Mouse (Mus musculus): ENCODE results near the gene Gm11034. TPM values are rescaled to one million over a fixed set of nuclear protein-coding genes. Genes with fewer than 3 reads are reported as not detected.
A peak's percentile ranks its signal among the peaks of the same experiment; 100 is the strongest.

Gene Gm11034
- polyA plus RNA-seq, 1 experiment, result not detected

DNA sequence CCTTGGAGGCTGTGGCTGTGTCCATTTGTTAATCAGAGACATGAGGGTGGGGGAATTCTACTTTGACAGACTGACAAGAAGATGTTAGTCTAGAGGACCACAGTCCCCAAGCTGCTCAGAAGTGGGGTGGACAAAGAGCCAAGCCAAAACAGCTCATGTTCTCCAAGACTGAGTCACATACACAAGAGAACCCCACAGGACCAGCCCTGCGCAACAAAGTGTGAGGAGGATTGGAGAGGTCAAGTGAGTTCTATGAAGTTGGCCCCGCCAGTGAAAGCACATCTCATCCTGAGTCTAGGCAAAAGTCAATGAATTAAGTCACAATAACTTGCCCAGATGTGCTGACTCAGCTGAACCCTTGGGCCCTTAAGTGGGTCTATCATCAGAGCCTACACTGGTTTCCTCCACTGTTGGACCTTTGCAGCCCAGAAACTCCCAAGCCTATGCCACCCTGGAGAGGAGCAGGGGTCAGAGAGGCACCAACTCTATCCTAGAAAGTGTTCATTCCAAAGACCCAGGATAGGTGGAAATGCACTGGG, 25.6 kb downstream of the Gm11034 start:
- TF ChIP-seq POLR2A (IDR thresholded peaks at IDR 0.05; ENCODE audit: insufficient read depth, low read length), result no peak
- no peaks in the 10 kb centered on the region for H3K4me1 ChIP-seq (ENCODE audit: control insufficient read depth, insufficient read depth, low read length)
- no peaks in the 10 kb centered on the region for H3K36me3 ChIP-seq (ENCODE audit: control insufficient read depth, insufficient read depth, low read length, poor library complexity, severe bottlenecking)
- H3K27me3 ChIP-seq (ENCODE audit: control insufficient read depth, insufficient read depth, low read length, poor library complexity, severe bottlenecking), result no peaks in the 10 kb centered on the region
- no peak overlapping the region for H3K9ac ChIP-seq (ENCODE audit: low read depth, poor library complexity, severe bottlenecking)
- no peak overlapping the region for H3K4me3 ChIP-seq (ENCODE audit: low read depth, low read length)
- H3K9me3 ChIP-seq (replicated peaks; ENCODE audit: control insufficient read depth, insufficient read depth, low read length, poor library complexity, severe bottlenecking), result no peaks in the 10 kb centered on the region
- H3K27ac ChIP-seq (ENCODE audit: insufficient read depth, low read length), result no peak overlapping the region

DNA sequence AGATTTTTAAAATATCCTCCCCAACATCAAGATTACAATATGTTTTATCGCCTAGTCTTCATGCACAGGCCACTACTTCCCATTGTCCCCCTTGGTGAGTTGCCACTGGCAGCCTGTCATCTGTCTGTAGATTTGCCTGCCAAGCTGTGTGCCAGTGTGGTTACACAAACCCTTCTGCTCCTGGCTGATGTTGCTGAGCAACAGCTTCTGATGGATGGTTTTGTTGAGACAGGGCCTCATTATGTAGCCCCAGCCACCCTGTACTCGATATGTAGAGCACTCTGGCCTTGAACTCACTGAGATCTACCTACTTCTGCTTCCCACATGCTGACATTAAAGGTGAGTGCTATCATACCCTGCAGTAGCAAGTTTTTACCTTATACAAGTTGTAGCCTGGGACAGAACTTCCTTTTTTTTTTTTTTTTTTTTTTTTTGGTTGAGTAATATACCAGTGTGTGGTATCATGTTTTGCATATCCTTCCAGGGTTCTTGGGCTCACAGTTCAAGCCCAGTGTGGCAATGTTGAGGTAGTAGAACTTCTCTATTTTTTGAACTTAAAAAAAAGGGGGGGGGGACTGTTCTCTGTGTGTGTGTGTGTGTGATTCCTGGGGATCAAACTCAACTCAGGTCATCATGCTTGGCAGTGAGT, 29.8 kb downstream of the Gm11034 start:
- no peak for TF ChIP-seq CTCF (IDR thresholded peaks at IDR 0.05; ENCODE audit: low read depth, low read length)
- no peak for TF ChIP-seq POLR2A (IDR thresholded peaks at IDR 0.05; ENCODE audit: insufficient read depth, low read length)
- TF ChIP-seq EP300 (IDR thresholded peaks at IDR 0.05; ENCODE audit: insufficient read depth, low read depth, low read length), result no peak
- Histone ChIP-seq H3K27ac (ENCODE audit: insufficient read depth, low read length) (no peak overlapping the region), H3K4me1 (ENCODE audit: control insufficient read depth, insufficient read depth, low read length) (no peaks in the 10 kb centered on the region), H3K27me3 (ENCODE audit: control insufficient read depth, insufficient read depth, low read length, poor library complexity, severe bottlenecking) (no peaks in the 10 kb centered on the region), H3K9me3 (replicated peaks; ENCODE audit: control insufficient read depth, insufficient read depth, low read length, poor library complexity, severe bottlenecking) (no peaks in the 10 kb centered on the region), H3K36me3 (ENCODE audit: control insufficient read depth, insufficient read depth, low read length, poor library complexity, severe bottlenecking) (peaks cover 14% of the 10 kb centered on the region), H3K9ac (ENCODE audit: low read depth, poor library complexity, severe bottlenecking) (no peak overlapping the region), H3K4me3 (ENCODE audit: low read depth, low read length) (no peak overlapping the region)

DNA sequence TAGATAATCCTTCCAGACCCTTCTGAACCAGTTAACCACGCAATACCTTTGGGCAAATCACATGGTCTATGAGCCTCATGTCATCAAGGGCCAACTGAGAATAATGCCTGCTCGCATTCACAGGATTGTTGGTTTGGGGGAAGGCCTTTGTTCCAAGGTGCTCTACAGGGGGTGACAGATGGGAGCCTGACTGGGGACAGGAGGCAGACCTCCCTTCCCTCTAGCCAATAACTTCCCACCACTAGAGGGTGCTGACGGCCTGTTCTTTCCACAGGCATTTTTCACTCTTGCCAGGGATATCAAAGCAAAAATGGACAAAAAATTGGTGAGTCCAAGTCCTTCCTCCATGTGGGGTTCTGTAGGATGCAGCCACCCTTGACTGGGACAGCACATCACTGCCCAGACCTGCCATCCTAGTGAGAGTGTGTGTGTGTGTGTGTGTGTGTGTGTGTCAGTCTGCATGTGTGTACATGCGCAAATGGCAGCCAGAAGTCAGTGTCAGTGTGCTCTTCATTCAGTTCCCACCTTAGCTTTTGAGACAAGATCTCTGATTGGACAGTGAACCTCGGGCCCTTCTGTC, 36.0 kb downstream of the Gm11034 start:
- Histone ChIP-seq H3K4me3 (ENCODE audit: low read depth, low read length) (no peak overlapping the region), H3K36me3 (ENCODE audit: control insufficient read depth, insufficient read depth, low read length, poor library complexity, severe bottlenecking) (peaks cover 44% of the 10 kb centered on the region), H3K27me3 (ENCODE audit: control insufficient read depth, insufficient read depth, low read length, poor library complexity, severe bottlenecking) (no peaks in the 10 kb centered on the region), H3K9me3 (replicated peaks; ENCODE audit: control insufficient read depth, insufficient read depth, low read length, poor library complexity, severe bottlenecking) (no peaks in the 10 kb centered on the region), H3K9ac (ENCODE audit: low read depth, poor library complexity, severe bottlenecking) (no peak overlapping the region), H3K4me1 (ENCODE audit: control insufficient read depth, insufficient read depth, low read length) (no peaks in the 10 kb centered on the region), H3K27ac (ENCODE audit: insufficient read depth, low read length) (no peak overlapping the region)
- TF ChIP-seq CTCF (IDR thresholded peaks at IDR 0.05; ENCODE audit: low read depth, low read length) (peak; percentile 67), EP300 (IDR thresholded peaks at IDR 0.05; ENCODE audit: insufficient read depth, low read depth, low read length) (no peak)

DNA sequence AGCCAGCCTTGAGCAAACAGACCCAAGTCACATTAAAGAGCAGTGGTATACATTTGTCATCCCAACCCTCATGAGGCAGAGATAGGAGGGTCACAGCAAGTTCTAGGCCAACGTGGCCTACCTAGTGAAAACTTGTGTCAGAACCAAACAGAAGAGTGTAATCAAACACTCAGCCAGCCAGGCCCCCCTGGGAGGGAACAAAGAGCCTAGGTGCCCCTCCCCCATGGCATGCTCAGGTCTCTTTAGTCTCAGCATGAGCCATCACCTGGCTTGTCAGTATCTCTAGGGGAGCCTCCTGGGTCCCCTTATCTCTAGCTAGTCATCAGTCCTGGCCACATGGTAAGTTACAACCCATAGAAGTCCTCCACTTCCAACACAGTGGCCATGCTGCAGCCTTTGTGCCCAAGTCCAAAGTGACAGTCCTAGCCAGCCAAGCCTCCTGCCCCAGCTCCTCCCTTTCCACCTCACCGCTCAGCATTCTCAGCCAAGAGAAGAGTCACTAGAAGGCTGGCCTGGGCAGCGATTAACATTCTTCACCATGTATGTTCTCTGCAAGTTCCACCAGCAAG, 43.7 kb downstream of the Gm11034 start:
- no peaks in the 10 kb centered on the region for H3K27me3 ChIP-seq (ENCODE audit: control insufficient read depth, insufficient read depth, low read length, poor library complexity, severe bottlenecking)
- H3K27ac ChIP-seq (ENCODE audit: insufficient read depth, low read length), result no peak overlapping the region
- no peaks in the 10 kb centered on the region for H3K9me3 ChIP-seq (replicated peaks; ENCODE audit: control insufficient read depth, insufficient read depth, low read length, poor library complexity, severe bottlenecking)
- H3K4me1 ChIP-seq (ENCODE audit: control insufficient read depth, insufficient read depth, low read length), result no peaks in the 10 kb centered on the region
- no peak overlapping the region for H3K9ac ChIP-seq (ENCODE audit: low read depth, poor library complexity, severe bottlenecking)
- TF ChIP-seq CTCF (IDR thresholded peaks at IDR 0.05; ENCODE audit: low read depth, low read length), result no peak
- no peak overlapping the region for H3K4me3 ChIP-seq (ENCODE audit: low read depth, low read length)
- peaks cover 50% of the 10 kb centered on the region for H3K36me3 ChIP-seq (ENCODE audit: control insufficient read depth, insufficient read depth, low read length, poor library complexity, severe bottlenecking)

DNA sequence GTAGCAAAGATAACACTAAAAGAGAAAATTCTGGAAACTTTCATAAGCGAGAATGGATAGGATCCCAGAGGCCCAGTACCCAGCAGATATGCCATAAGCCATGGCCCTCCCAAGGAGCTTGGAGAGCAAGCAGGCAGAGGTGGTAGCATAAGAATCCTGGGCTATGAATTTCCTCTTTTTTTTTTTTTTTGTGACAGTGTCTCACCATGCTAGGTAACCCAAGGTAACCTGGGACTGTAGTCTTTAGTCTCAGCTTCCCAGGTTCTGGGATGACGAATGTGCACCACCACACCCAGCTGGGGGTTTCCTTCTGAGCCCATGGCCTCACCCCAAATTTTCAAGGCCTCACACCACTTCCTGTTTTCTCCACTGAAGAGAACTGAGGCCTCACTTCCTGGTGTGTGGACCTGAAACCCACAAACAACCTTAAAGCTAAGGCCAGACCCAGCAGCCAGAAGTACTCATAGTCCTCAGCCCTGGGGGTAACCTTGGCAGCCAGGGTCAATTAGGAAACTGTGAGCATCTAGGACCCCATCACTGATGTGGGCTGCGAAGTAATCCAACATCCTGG, 44.3 kb downstream of the Gm11034 start:
- no peak overlapping the region for H3K27ac ChIP-seq (ENCODE audit: insufficient read depth, low read length)
- H3K4me3 ChIP-seq (ENCODE audit: low read depth, low read length), result no peak overlapping the region
- TF ChIP-seq POLR2A (IDR thresholded peaks at IDR 0.05; ENCODE audit: insufficient read depth, low read length) (no peak), CTCF (IDR thresholded peaks at IDR 0.05; ENCODE audit: low read depth, low read length) (no peak), EP300 (IDR thresholded peaks at IDR 0.05; ENCODE audit: insufficient read depth, low read depth, low read length) (no peak)
- no peaks in the 10 kb centered on the region for H3K9me3 ChIP-seq (replicated peaks; ENCODE audit: control insufficient read depth, insufficient read depth, low read length, poor library complexity, severe bottlenecking)
- no peaks in the 10 kb centered on the region for H3K4me1 ChIP-seq (ENCODE audit: control insufficient read depth, insufficient read depth, low read length)
- no peak overlapping the region for H3K9ac ChIP-seq (ENCODE audit: low read depth, poor library complexity, severe bottlenecking)
- no peaks in the 10 kb centered on the region for H3K27me3 ChIP-seq (ENCODE audit: control insufficient read depth, insufficient read depth, low read length, poor library complexity, severe bottlenecking)
- H3K36me3 ChIP-seq (ENCODE audit: control insufficient read depth, insufficient read depth, low read length, poor library complexity, severe bottlenecking), result peaks cover 50% of the 10 kb centered on the region

Other genes with a start within 250 kb of the Gm11034 start
- not detected in 2 replicates for gene Cyp4f18, start 204.0 kb downstream of the Gm11034 start, polyA plus RNA-seq (2011; ENCODE audit: insufficient read depth, insufficient read length, low read depth, missing spikeins)
- gene Olfr372, start 172.4 kb downstream of the Gm11034 start, polyA plus RNA-seq (2011; ENCODE audit: insufficient read depth, insufficient read length, low read depth, missing spikeins), result not detected in 2 replicates
- gene Olfr373, start 130.5 kb downstream of the Gm11034 start, polyA plus RNA-seq (2011; ENCODE audit: insufficient read depth, insufficient read length, low read depth, missing spikeins), result 0.15 TPM in 1 of 2 replicates, not detected in the other
- 0.37 and 0.53 TPM in 2 replicates for gene Olfr374, start 106.6 kb downstream of the Gm11034 start, polyA plus RNA-seq (2011; ENCODE audit: insufficient read depth, insufficient read length, low read depth, missing spikeins)
- 280 and 293 TPM in 2 replicates for gene Tpm4, start 78.7 kb downstream of the Gm11034 start, polyA plus RNA-seq (2011; ENCODE audit: insufficient read depth, insufficient read length, low read depth, missing spikeins)
- 108 and 115 TPM in 2 replicates for gene Rab8a, start 52.4 kb downstream of the Gm11034 start, polyA plus RNA-seq (2011; ENCODE audit: insufficient read depth, insufficient read length, low read depth, missing spikeins)
- 0.49 TPM in 1 of 2 replicates, not detected in the other for gene Hsh2d, start 24.0 kb downstream of the Gm11034 start, polyA plus RNA-seq (2011; ENCODE audit: insufficient read depth, insufficient read length, low read depth, missing spikeins)
- gene Cib3, start 799 bp downstream of the Gm11034 start, polyA plus RNA-seq (2011; ENCODE audit: insufficient read depth, insufficient read length, low read depth, missing spikeins), result not detected in 2 replicates
- gene Fam32a, start 6.1 kb upstream of the Gm11034 start, polyA plus RNA-seq (2011; ENCODE audit: insufficient read depth, insufficient read length, low read depth, missing spikeins), result 45.1 and 50.4 TPM in 2 replicates
- 26.0 and 30.1 TPM in 2 replicates for gene Ap1m1, start 26.4 kb upstream of the Gm11034 start, polyA plus RNA-seq (2011; ENCODE audit: insufficient read depth, insufficient read length, low read depth, missing spikeins)
- gene Gm10282, start 91.6 kb upstream of the Gm11034 start, polyA plus RNA-seq (2011; ENCODE audit: insufficient read depth, insufficient read length, low read depth, missing spikeins), result 2.3 and 4.5 TPM in 2 replicates
- gene Klf2, start 105.4 kb upstream of the Gm11034 start, polyA plus RNA-seq (2011; ENCODE audit: insufficient read depth, insufficient read length, low read depth, missing spikeins), result 44.7 and 47.0 TPM in 2 replicates
- 89.5 and 90.9 TPM in 2 replicates for gene Eps15l1, start 207.8 kb upstream of the Gm11034 start, polyA plus RNA-seq (2011; ENCODE audit: insufficient read depth, insufficient read length, low read depth, missing spikeins)
- gene Calr3, start 230.2 kb upstream of the Gm11034 start, polyA plus RNA-seq (2011; ENCODE audit: insufficient read depth, insufficient read length, low read depth, missing spikeins), result 2.9 and 3.3 TPM in 2 replicates
- gene 1700030K09Rik, start 230.2 kb upstream of the Gm11034 start, polyA plus RNA-seq (2011; ENCODE audit: insufficient read depth, insufficient read length, low read depth, missing spikeins), result 5.8 and 6.9 TPM in 2 replicates